ENCODE assay signal across 1 mouse cellular context in the genomic region with DNA sequence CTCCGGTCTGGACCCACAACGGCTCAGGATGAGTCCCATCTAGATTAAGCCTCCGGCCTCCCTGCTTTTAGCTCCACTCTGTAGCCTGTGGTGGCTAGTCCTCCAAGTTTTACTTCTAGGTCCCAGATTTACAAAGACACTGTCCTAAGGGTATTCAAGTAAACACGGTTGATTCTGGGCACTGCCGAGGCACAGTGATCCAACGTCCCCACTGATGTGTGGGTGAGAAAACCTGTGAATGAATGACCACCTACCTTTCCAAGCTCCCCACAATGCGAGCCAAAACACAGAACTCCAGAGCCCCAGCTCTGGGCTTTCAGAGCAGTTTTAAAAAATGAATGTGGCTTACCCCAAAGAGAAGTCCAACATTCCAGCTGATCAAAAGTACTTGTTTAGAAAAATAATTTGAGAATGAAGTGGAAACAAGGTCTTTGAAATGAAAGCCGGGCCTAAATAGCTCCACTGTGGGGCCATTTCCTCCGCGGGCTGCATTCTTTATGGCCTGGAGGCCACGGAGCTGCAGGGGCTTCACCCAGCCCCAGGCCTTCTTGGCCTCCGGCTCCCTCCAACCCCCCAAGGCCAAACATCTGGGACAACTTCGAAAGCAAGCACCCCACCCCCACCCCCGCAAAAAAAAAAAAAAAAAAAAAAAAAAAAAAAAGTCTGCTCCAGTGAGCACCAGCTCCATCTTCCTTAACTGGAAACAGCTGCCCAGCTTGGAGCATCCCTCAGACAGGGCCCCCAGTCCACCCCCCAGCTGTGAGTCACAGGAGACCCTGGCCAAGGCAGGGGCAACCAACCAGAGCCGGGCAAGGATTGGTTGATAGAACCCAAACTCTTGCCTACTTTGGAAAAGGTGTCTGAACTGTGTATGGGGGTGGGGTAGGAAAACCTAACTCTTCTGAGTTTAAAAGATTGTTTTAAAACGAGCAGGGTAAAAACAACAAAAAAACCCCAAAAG.
TF ChIP-seq lines count a peak whose summit lies in the region.

No protein-coding gene starts in this region.

TF ChIP-seq in C2C12, 6 proteins besides CTCF, POLR2A, EP300 and RAD21 (continued from another document):
- TF ChIP-seq CEBPB (IDR thresholded peaks at IDR 0.05; ENCODE audit: low read depth): no peak
